26 mouse cellular contexts compared by ENCODE assay signal in genomic region chr1:58107066-58107465, GRCm38 (mm10). TPM values are rescaled to one million over a fixed set of nuclear protein-coding genes. Genes with fewer than 3 reads are reported as not detected.
"Had no signal": no experiment of that assay in that cellular context is flagged by ENCODE, and none has a peak within 500 bp of the region (broad histone marks: within the 10 kb centered on the region; RNA-seq: fewer than 3 reads in every experiment).

No protein-coding gene starts in this region.

- H3K4me1 ChIP-seq: hindbrain, embryonic 13.5 days; hindbrain, embryonic 15.5 days; limb, embryonic 13.5 days; limb, embryonic 15.5 days; liver, embryonic 12.5 days had no signal

- H3K27me3 ChIP-seq: heart, embryonic 15.5 days; hindbrain, embryonic 13.5 days; hindbrain, embryonic 15.5 days; limb, embryonic 13.5 days; limb, embryonic 15.5 days; liver, embryonic 12.5 days had no signal

- H3K9ac ChIP-seq: heart, embryonic 13.5 days; heart, embryonic 15.5 days; hindbrain, embryonic 13.5 days; hindbrain, embryonic 15.5 days; limb, embryonic 13.5 days; limb, embryonic 15.5 days; liver, embryonic 12.5 days; liver, embryonic 14.5 days had no signal

- H3K4me2 ChIP-seq: heart, embryonic 11.5 days; heart, embryonic 13.5 days; heart, embryonic 15.5 days; hindbrain, embryonic 13.5 days; hindbrain, embryonic 15.5 days; limb, embryonic 13.5 days; limb, embryonic 15.5 days; liver, embryonic 12.5 days had no signal

- H3K27ac ChIP-seq: gastrocnemius, adult 2 months; heart, embryonic 13.5 days; heart, embryonic 15.5 days; hindbrain, embryonic 13.5 days; hindbrain, embryonic 15.5 days; hindbrain, postnatal 0 days; layer of hippocampus, adult 2 months; left cerebral cortex, adult 2 months; limb, embryonic 13.5 days; limb, embryonic 15.5 days; liver, embryonic 12.5 days; liver, embryonic 14.5 days had no signal

- ATAC-seq: hindbrain, postnatal 0 days; intestine, postnatal 0 days; liver, embryonic 12.5 days had no signal

- H3K36me3 ChIP-seq: heart, embryonic 13.5 days; heart, embryonic 15.5 days; hindbrain, embryonic 13.5 days; hindbrain, embryonic 15.5 days; limb, embryonic 13.5 days; limb, embryonic 15.5 days; liver, embryonic 12.5 days had no signal

- H3K9me3 ChIP-seq: heart, embryonic 13.5 days; heart, embryonic 15.5 days; hindbrain, embryonic 13.5 days; hindbrain, embryonic 15.5 days; limb, embryonic 13.5 days; limb, embryonic 15.5 days; liver, embryonic 12.5 days had no signal

- H3K4me3 ChIP-seq: gastrocnemius, adult 2 months; heart, embryonic 13.5 days; heart, embryonic 15.5 days; hindbrain, embryonic 13.5 days; hindbrain, embryonic 15.5 days; layer of hippocampus, adult 2 months; left cerebral cortex, adult 2 months; limb, embryonic 13.5 days; limb, embryonic 15.5 days; liver, embryonic 12.5 days had no signal

- DNase-seq: gastrocnemius, adult 2 months; gastrocnemius, postnatal 10 days; gastrocnemius, postnatal 25 days; heart, postnatal 14 days; heart, postnatal 36 days; kidney, adult 18-20 months; kidney, adult 8-10 months; kidney, postnatal 10 days; kidney, postnatal 25 days; kidney, postnatal 4 days; left cerebral cortex, postnatal 4 days had no signal

RNA-seq across cellular contexts. Expression of gene Aox3, which starts 5.9 kb away (rescaled TPM):
- total RNA-seq: hematopoietic stem cell, adult 5-6 weeks had no signal
- polyA plus RNA-seq: heart, embryonic 11.5 days; hindbrain, embryonic 11.5 days; liver, embryonic 12.5 days had no signal
